Mouse (Mus musculus) fibroblast of lung, adult 2 months (primary cell): Measurements from ENCODE around the gene Ahcyl1.
"Not testable (repeated sequence)": the region's sequence is repeated elsewhere in the genome, so short reads cannot be mapped to it uniquely, and the experiment has no call there.

Experiments
- DNase-seq: peaks from one replicate; pipeline ENCODE4 v3.0.0-alpha.2; 2011; ENCODE audit warnings: low read depth

Gene Ahcyl1

GRCm38 (mm10) chr3:107695948-107696881, at the start of gene Ahcyl1:
TSS of gene Ahcyl1 (minus strand) at chr3:107696560.
- peak; percentile 93 for DNase-seq

DNA sequence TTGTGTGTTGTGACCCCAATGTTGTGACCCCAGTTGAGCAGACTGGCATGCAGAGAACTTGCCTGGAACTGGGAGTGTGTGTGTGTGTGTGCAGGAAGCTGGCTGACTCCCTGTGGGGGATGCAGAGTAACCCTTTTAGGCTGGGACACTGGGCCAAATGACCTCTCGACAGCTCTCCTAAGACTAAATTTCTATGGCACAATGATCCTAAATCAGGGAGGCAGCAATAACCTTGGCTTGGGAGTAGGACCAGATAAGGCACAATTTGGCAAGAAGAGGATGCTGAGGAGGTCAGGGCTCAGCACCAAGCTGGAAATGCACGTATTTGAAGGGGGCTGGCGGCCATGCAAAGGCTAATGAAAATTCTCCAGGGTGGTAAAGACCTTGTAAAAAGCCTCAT, 49.7 kb upstream of the Ahcyl1 start:
- no peak for DNase-seq

- no peak for DNase-seq
Observed at GRCm38 (mm10) chr3:107743650-107744049, 47.3 kb upstream of the Ahcyl1 start.

GRCm38 (mm10) chr3:107743107-107743506, 46.7 kb upstream of the Ahcyl1 start:
- DNase-seq, result no peak

GRCm38 (mm10) chr3:107742071-107742710, 45.8 kb upstream of the Ahcyl1 start:
- DNase-seq, result no peak

- DNase-seq, result no peak
Observed at GRCm38 (mm10) chr3:107741387-107741786, 45.0 kb upstream of the Ahcyl1 start.

DNA sequence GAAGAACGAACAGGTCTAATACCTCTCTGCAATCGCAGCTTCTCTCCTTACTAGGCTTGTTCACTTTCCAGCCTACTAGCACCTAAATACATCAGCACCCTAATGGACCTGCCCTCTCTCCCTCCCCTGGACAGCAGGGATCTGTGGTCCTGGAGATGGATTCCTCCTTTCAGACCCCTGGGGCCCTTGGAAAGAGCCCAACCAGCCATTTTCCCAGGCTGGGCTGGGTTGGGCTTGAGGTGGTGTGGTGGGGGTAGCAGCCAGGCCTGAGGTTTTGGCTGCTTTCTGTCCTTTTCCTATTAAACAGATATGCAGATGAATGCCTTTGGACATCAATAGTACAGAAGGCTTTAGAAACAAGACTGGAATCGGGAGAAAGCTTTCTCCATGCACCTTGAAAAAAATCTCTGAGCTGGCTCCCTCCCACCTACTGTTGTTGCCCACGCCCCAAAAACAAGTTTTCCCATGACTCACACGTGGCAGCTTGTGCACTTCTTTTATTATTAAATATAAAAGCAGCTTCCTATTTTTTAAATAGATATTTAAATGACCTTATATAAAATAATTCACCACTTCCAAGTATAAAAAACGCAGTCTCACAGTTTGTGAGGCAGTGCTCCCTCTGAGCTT, 44.3 kb upstream of the Ahcyl1 start:
- DNase-seq, result peak; percentile 85

- DNase-seq, result no peak
Observed at GRCm38 (mm10) chr3:107739966-107740365, 43.6 kb upstream of the Ahcyl1 start.

GRCm38 (mm10) chr3:107739456-107739855, 43.1 kb upstream of the Ahcyl1 start:
- peak; percentile 44 for DNase-seq

DNA sequence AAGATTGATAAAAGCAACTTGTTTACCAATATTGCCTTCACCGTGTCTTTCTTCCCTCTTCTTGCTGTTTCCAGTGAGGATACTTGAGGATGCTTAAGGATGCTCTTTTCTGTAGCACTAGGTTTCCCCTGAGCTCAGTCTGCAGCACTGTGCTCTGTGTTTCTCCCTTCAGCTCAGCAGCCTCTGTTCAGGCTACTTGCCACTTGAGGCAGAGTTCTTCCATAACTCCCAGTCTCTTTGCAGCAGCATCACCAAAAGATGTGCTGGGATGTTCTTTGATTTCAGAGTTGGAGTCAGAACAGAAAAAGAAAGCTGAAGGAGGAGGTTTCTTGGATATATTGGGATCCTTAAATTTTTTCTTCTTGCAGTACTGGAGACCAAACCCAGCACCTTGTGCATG, 42.3 kb upstream of the Ahcyl1 start:
- DNase-seq, result no peak

DNA sequence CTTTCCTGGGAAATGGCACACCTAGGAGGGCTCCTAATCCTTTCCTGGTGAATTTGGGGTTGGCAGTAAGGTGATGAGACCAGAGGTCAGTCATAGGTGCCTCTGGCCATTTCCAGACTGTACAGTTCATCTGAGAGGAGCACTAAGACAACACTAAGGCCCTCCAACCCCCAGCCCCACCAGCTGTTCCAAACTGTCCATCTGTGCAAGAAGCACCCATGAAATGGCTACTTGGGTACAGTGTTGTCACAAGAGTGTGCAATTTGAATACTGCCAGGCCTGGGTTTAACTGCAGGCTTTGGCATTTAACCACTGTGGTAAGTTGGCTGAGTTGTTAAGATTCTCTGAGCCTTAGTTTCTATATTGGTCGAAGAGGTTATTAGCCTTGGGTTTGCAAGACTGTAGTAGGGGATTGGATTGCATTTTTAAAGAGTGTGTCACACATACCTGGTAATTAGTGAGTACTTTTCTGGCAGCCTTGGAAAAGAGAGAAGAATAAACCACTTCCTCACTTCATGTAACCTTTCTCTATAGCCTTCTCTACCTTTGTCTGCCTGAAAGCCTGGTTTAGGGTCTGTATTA, 41.3 kb upstream of the Ahcyl1 start:
- peak; percentile 41 for DNase-seq

DNA sequence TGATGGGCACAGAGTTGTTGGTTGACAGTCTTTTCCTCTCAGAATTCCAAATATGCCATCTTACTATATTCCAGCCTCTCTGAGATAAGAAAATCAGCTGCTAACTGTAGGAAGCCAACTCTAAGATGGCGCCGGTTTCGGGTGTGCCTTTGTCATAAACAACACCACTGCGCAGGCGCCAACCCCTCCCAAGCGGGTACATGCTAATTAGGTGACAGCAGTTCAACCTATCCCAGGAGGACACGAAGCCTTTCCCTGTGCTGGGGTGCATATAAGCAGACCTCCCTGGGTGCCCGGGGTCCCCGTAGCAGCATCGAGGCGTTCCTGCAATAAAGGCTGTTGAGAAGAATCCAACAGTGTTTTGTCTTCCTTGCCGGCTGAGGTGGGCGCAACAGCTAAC, 39.3 kb upstream of the Ahcyl1 start:
- not testable (repeated sequence) for DNase-seq

GRCm38 (mm10) chr3:107733329-107733728, 37.0 kb upstream of the Ahcyl1 start:
- DNase-seq, result no peak

- no peak for DNase-seq
Observed at GRCm38 (mm10) chr3:107730236-107730635, 33.9 kb upstream of the Ahcyl1 start.

GRCm38 (mm10) chr3:107728509-107728908, 32.1 kb upstream of the Ahcyl1 start:
- no peak for DNase-seq

- no peak for DNase-seq
Observed at GRCm38 (mm10) chr3:107715971-107716370, 19.6 kb upstream of the Ahcyl1 start.

DNA sequence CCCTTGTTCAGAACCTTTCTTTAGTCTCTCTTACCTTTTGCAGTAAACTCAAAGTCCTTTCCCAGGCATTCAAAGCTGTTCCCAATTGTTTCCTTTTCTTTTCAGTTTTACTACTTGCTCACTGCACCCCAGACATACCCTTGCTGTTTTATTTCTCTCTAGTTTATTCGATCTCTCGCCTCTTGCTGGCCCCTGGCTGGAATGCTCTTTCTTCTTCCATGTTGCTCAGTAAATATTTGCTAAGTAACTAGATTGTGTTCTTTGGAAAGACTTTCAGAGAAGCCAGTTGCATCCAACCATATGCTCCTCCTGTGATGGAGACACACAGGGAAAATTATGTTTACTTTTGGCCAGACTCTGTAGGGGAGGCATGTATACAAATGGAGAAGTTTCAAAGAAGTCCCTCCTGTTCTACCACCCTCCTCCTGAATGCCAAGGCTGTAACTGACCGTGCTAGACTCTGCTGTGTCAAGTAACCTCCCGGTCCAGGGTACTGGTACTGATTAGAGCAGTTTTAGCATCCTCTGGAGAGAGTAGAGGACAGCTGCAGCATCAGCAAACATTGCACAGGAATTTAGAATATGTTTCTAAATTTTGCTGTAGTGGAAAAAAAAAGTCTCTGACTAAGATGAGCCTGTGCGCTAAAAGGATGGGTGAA, 18.0 kb upstream of the Ahcyl1 start:
- DNase-seq, result no peak

- DNase-seq, result no peak
Observed at GRCm38 (mm10) chr3:107712081-107712480, 15.7 kb upstream of the Ahcyl1 start.

DNA sequence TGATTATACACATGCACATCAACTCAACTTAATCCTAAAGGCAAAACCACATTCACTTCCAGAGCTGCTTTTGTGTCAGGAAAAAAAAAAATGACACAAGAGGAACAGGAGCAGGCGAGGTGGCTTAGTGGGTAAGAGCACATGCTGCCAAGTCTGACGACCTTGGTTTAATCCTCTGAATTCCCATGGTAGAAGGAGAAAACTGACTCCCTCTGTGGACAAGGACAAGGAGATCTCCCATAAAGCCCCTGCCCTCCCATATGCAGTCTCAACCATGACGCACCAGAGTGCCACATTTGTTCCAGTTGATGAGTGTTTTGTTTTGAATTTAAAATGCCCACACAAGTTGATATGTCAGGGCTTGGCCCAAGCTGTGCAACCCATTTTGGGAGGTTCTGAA, 12.8 kb upstream of the Ahcyl1 start:
- DNase-seq, result no peak

DNA sequence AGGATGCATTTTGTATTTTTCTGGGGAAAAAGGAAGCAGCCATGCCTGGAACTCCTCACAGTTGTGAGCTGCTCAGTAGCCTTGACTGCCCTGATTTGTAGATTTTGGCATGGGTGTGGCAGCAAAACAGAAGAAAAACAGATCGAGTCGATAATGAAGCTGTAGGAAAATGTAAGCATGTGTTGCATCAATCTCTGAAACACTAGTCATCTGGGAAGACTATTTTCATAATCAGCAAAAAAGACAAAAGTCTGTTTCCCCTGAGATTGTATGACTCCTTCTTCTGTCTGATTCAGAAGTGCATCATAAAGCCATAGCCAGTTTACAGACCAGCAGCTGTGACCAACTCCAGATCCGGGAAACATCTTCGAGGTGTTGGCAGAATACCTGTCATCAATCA, 10.9 kb upstream of the Ahcyl1 start:
- DNase-seq, result no peak

DNA sequence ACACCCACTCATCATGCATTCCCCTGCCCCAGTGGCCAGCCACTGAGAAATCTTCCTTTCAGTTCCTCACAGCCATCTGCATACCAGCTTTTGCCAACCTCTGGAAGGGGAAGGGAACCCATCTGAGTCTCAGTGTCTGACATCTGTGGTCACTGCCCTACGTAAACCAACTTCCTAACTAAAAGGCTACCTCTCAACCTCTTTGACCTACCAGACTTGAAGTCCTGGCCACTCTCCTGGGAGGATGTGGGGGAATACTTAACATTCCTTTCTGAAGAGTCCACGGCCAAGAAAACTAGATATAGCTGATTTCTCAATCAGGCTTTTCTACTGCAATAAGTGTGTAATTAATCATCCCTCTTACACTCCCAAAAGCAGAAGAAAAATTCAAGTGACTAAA, 9.8 kb upstream of the Ahcyl1 start:
- no peak for DNase-seq

GRCm38 (mm10) chr3:107704371-107704705, 8.0 kb upstream of the Ahcyl1 start:
- DNase-seq, result no peak
